Mouse (Mus musculus): ENCODE measurements around the gene Atg16l2.

DNA sequence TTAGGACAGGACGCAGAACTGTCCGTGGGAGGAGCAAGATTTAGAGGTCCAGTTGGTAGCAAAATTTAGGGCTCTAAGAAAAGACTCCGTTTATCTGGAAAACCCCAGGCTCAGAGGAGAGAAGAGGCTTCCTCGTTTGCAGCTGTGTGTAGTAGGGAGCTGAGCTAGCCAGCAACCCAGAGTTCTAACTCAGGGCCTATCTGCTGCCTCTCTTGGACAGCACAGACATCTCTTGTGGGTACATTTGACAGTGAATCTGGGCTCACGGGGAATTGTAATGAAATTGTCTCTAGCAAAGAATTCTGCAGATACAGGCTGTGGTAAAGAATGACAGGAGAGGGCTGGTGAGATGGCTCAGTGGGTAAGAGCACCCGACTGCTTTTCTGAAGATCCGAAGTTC, 640 bp upstream of the Atg16l2 start:
- TF ChIP-seq TAL1 (IDR thresholded peaks at IDR 0.05; ENCODE audit: low read length): no peak
- TF ChIP-seq GATA1 (IDR thresholded peaks at IDR 0.05; ENCODE audit: low read length): no peak
